Mouse (Mus musculus) kidney, adult 2 months (tissue): Measurements from ENCODE around the gene Rgl2.

Experiments used
- CTCF ChIP-seq: fragments of 200-500 bp; conservative IDR thresholded peaks from 2 replicates; pipeline ENCODE4 v1.5.1; 2011; ENCODE audit warnings: low read depth, mild to moderate bottlenecking, control low read depth, low read length, moderate library complexity, mixed read lengths; ENCODE audit not compliant: insufficient read depth, insufficient read length
- POLR2A ChIP-seq: fragments of 200-500 bp; IDR thresholded peaks from one replicate; pipeline ENCODE4 v1.6.1; 2011; ENCODE audit warnings: low read depth, low read length, control low read depth

DNA sequence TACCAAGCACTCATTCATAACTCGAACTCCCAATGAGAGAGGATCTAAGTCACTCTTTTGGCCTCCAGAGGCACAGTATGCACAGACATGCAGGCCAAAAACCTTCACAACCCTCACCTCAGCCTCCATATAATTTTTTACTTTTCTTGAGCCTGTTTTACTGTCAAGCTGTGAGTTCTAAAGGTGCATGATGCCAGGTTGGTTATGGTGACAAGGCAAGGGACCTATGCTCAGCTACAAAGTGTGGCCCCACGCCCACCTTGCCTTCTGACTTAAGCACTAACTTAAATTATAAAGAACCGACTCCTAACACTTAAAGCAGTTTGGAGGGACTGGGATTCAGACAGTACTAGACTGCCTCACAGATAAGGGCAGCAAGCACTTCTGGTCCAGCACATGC lies 24.0 kb downstream of the Rgl2 start:
- no peak for TF ChIP-seq POLR2A
- TF ChIP-seq CTCF = no peak
